Mouse (Mus musculus): Measurements from ENCODE around the gene Gm7030. TPM values are rescaled to one million over a fixed set of nuclear protein-coding genes. Genes with fewer than 3 reads are reported as not detected.
"Not testable (repeated sequence)": the region's sequence is repeated elsewhere in the genome, so short reads cannot be mapped to it uniquely, and the experiment has no call there.

Gm7030 gene
- polyA plus RNA-seq, 1 experiment from 2014 or later: 0.39 TPM

GRCm38 (mm10) chr17:36116545-36116944, 12.7 kb downstream of the Gm7030 start:
- not testable (repeated sequence) for H3K4me1 ChIP-seq (ENCODE audit: control insufficient read depth, insufficient read depth, low read length); H3K36me3 ChIP-seq (ENCODE audit: control insufficient read depth, insufficient read depth); H3K9me3 ChIP-seq (replicated peaks; ENCODE audit: control insufficient read depth, low read length); H3K9ac ChIP-seq (ENCODE audit: low read length); H3K4me2 ChIP-seq (ENCODE audit: low read depth, low read length); H3K27ac ChIP-seq (ENCODE audit: low read length); ATAC-seq (replicated peaks; ENCODE audit: extremely low read depth, insufficient read depth, low FRiP score); H3K4me3 ChIP-seq (ENCODE audit: low read length)
- peaks cover 14% of the 10 kb centered on the region for H3K27me3 ChIP-seq (ENCODE audit: control insufficient read depth, insufficient read depth, low read length)
- WGBS: 15% methylated on average over 3 of the region's 3 CpGs

- WGBS: 22% methylated on average over 6 of the region's 6 CpGs
- H3K4me3 ChIP-seq (ENCODE audit: low read length); H3K27ac ChIP-seq (ENCODE audit: low read length); H3K4me1 ChIP-seq (ENCODE audit: control insufficient read depth, insufficient read depth, low read length); ATAC-seq (replicated peaks; ENCODE audit: extremely low read depth, insufficient read depth, low FRiP score); H3K9ac ChIP-seq (ENCODE audit: low read length); H3K9me3 ChIP-seq (replicated peaks; ENCODE audit: control insufficient read depth, low read length); H3K4me2 ChIP-seq (ENCODE audit: low read depth, low read length); H3K36me3 ChIP-seq (ENCODE audit: control insufficient read depth, insufficient read depth): not testable (repeated sequence)
- H3K27me3 ChIP-seq (ENCODE audit: control insufficient read depth, insufficient read depth, low read length): peaks cover 17% of the 10 kb centered on the region
Observed at GRCm38 (mm10) chr17:36113979-36114593, 15.1 kb downstream of the Gm7030 start.

- H3K27ac ChIP-seq (ENCODE audit: low read length); H3K9me3 ChIP-seq (replicated peaks; ENCODE audit: control insufficient read depth, low read length); H3K4me1 ChIP-seq (ENCODE audit: control insufficient read depth, insufficient read depth, low read length); H3K36me3 ChIP-seq (ENCODE audit: control insufficient read depth, insufficient read depth): not testable (repeated sequence)
- Histone ChIP-seq H3K27me3 (ENCODE audit: control insufficient read depth, insufficient read depth, low read length) (peaks cover 17% of the 10 kb centered on the region), H3K9ac (ENCODE audit: low read length) (peak overlapping the region; percentile 41; the same call in 1 of the 2 replicates), H3K4me2 (ENCODE audit: low read depth, low read length) (peak overlapping the region; percentile 66), H3K4me3 (ENCODE audit: low read length) (peak overlapping the region; percentile 47)
- 3% methylated on average over 10 of the region's 10 CpGs for WGBS
- 0 out of 2 replicates have a peak, but pooled peaks have one; percentile 17 for ATAC-seq (replicated peaks; ENCODE audit: extremely low read depth, insufficient read depth, low FRiP score)
Observed at GRCm38 (mm10) chr17:36111510-36111868, 17.7 kb downstream of the Gm7030 start.

- 1% methylated on average over 57 of the region's 57 CpGs for WGBS
- Histone ChIP-seq H3K27me3 (ENCODE audit: control insufficient read depth, insufficient read depth, low read length) (peaks cover 17% of the 10 kb centered on the region), H3K4me2 (ENCODE audit: low read depth, low read length) (peak overlapping the region; percentile 66), H3K9ac (ENCODE audit: low read length) (peak overlapping the region; percentile 41; the same call in 1 of the 2 replicates), H3K4me3 (ENCODE audit: low read length) (peak overlapping the region; percentile 47)
- H3K9me3 ChIP-seq (replicated peaks; ENCODE audit: control insufficient read depth, low read length); H3K36me3 ChIP-seq (ENCODE audit: control insufficient read depth, insufficient read depth); H3K4me1 ChIP-seq (ENCODE audit: control insufficient read depth, insufficient read depth, low read length); H3K27ac ChIP-seq (ENCODE audit: low read length): not testable (repeated sequence)
- peak; percentile 59; the same call in 1 of the 2 replicates for ATAC-seq (replicated peaks; ENCODE audit: extremely low read depth, insufficient read depth, low FRiP score)
Observed at GRCm38 (mm10) chr17:36110641-36111509, 18.4 kb downstream of the Gm7030 start.

- not testable (repeated sequence) for H3K9me3 ChIP-seq (replicated peaks; ENCODE audit: control insufficient read depth, low read length); H3K9ac ChIP-seq (ENCODE audit: low read length); H3K4me1 ChIP-seq (ENCODE audit: control insufficient read depth, insufficient read depth, low read length); H3K4me3 ChIP-seq (ENCODE audit: low read length); H3K36me3 ChIP-seq (ENCODE audit: control insufficient read depth, insufficient read depth); H3K4me2 ChIP-seq (ENCODE audit: low read depth, low read length); H3K27ac ChIP-seq (ENCODE audit: low read length); ATAC-seq (replicated peaks; ENCODE audit: extremely low read depth, insufficient read depth, low FRiP score)
- H3K27me3 ChIP-seq (ENCODE audit: control insufficient read depth, insufficient read depth, low read length): peaks cover 17% of the 10 kb centered on the region
- WGBS: 38% methylated on average over 3 of the region's 3 CpGs
Observed at GRCm38 (mm10) chr17:36110129-36110528, 19.1 kb downstream of the Gm7030 start.

GRCm38 (mm10) chr17:36102091-36102490, 27.1 kb downstream of the Gm7030 start:
- not testable (repeated sequence) for ATAC-seq (replicated peaks; ENCODE audit: extremely low read depth, insufficient read depth, low FRiP score); H3K9ac ChIP-seq (ENCODE audit: low read length)

GRCm38 (mm10) chr17:36099603-36100002, 29.6 kb downstream of the Gm7030 start:
- H3K9ac ChIP-seq (ENCODE audit: low read length); ATAC-seq (replicated peaks; ENCODE audit: extremely low read depth, insufficient read depth, low FRiP score); H3K4me1 ChIP-seq (ENCODE audit: control insufficient read depth, insufficient read depth, low read length); H3K9me3 ChIP-seq (replicated peaks; ENCODE audit: control insufficient read depth, low read length); H3K4me2 ChIP-seq (ENCODE audit: low read depth, low read length); H3K27ac ChIP-seq (ENCODE audit: low read length); H3K4me3 ChIP-seq (ENCODE audit: low read length); H3K27me3 ChIP-seq (ENCODE audit: control insufficient read depth, insufficient read depth, low read length); H3K36me3 ChIP-seq (ENCODE audit: control insufficient read depth, insufficient read depth): not testable (repeated sequence)
- WGBS: 56% methylated on average over 2 of the region's 2 CpGs

More at GRCm38 (mm10) chr17:36102091-36102490, 27.1 kb downstream of the Gm7030 start:
- H3K27ac ChIP-seq (ENCODE audit: low read length); H3K36me3 ChIP-seq (ENCODE audit: control insufficient read depth, insufficient read depth); H3K27me3 ChIP-seq (ENCODE audit: control insufficient read depth, insufficient read depth, low read length); H3K4me3 ChIP-seq (ENCODE audit: low read length); H3K9me3 ChIP-seq (replicated peaks; ENCODE audit: control insufficient read depth, low read length); H3K4me1 ChIP-seq (ENCODE audit: control insufficient read depth, insufficient read depth, low read length); H3K4me2 ChIP-seq (ENCODE audit: low read depth, low read length): not testable (repeated sequence)
- WGBS: 91% methylated on average over 11 of the region's 12 CpGs

- 11% methylated on average over 3 of the region's 3 CpGs for WGBS
- Histone ChIP-seq H3K4me3 (ENCODE audit: low read length) (no peak overlapping the region), H3K27ac (ENCODE audit: low read length) (no peak overlapping the region), H3K9ac (ENCODE audit: low read length) (no peak overlapping the region), H3K36me3 (ENCODE audit: control insufficient read depth, insufficient read depth) (no peaks in the 10 kb centered on the region), H3K27me3 (ENCODE audit: control insufficient read depth, insufficient read depth, low read length) (no peaks in the 10 kb centered on the region), H3K9me3 (replicated peaks; ENCODE audit: control insufficient read depth, low read length) (no peaks in the 10 kb centered on the region), H3K4me2 (ENCODE audit: low read depth, low read length) (no peak overlapping the region), H3K4me1 (ENCODE audit: control insufficient read depth, insufficient read depth, low read length) (no peaks in the 10 kb centered on the region)
- ATAC-seq (replicated peaks; ENCODE audit: extremely low read depth, insufficient read depth, low FRiP score): no peak
Observed at GRCm38 (mm10) chr17:36093936-36094335, 35.3 kb downstream of the Gm7030 start.

GRCm38 (mm10) chr17:36092520-36092919, 36.7 kb downstream of the Gm7030 start:
- not testable (repeated sequence) for H3K36me3 ChIP-seq (ENCODE audit: control insufficient read depth, insufficient read depth); H3K4me1 ChIP-seq (ENCODE audit: control insufficient read depth, insufficient read depth, low read length); ATAC-seq (replicated peaks; ENCODE audit: extremely low read depth, insufficient read depth, low FRiP score); H3K4me3 ChIP-seq (ENCODE audit: low read length); H3K4me2 ChIP-seq (ENCODE audit: low read depth, low read length); H3K27ac ChIP-seq (ENCODE audit: low read length); H3K9ac ChIP-seq (ENCODE audit: low read length); H3K27me3 ChIP-seq (ENCODE audit: control insufficient read depth, insufficient read depth, low read length); H3K9me3 ChIP-seq (replicated peaks; ENCODE audit: control insufficient read depth, low read length)
